Mouse (Mus musculus): Measurements from ENCODE around the gene Asb15.

DNA sequence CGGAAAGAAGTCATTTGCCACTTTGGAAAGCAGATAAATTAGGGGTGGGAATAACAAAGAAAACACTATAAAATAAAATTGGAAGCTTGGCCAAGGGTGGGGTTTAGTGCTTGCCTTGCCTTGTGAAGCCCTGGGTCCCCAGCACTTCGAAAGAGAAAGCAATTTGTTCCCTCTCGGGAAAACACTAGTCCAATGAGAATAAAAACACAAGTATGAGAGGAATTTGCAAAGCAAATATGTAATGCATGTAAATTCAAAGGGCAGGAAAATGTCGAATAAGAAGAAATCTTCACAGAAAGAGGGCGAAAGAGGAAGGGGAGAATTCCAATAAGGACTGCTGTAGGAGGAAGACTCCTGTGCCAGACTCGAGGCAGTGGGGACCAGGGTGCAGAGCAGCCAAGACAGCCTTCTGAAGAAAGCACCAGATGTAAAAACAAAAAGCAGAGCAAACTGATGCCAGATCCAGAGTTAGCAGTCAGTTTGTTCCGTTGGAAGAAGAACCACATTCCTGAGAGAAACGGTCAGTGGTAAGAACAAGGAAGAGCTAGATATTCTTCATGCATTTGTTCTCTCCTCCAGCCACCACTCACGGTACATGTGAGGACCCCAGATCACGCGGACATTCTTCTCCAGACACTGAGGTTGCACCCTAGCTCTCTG is 26.6 kb downstream of the Asb15 start:
- no peak for TF ChIP-seq GATA1 (IDR thresholded peaks at IDR 0.05; ENCODE audit: low read depth, low read length)
- TF ChIP-seq ZNF384 (IDR thresholded peaks at IDR 0.05; ENCODE audit: low read depth, low read length) = no peak
- TF ChIP-seq MEF2A (IDR thresholded peaks at IDR 0.05; ENCODE audit: extremely low read depth, insufficient replicate concordance, low read depth, low read length, poor library complexity, severe bottlenecking) = no peak
